ENCODE assay signal across 13 mouse cellular contexts in genomic region chr13:45849145-45850023, GRCm38 (mm10).
A peak's percentile ranks its signal among the peaks of the same experiment; 100 is the strongest.
DNase-seq lines count a peak whose midpoint lies in the region; ATAC-seq lines count a peak whose summit lies in the region.
"Had no signal": no experiment of that assay in that cellular context is flagged by ENCODE, and none has a peak within 500 bp of the region (broad histone marks: within the 10 kb centered on the region; RNA-seq: fewer than 3 reads in every experiment).

No protein-coding gene starts in this region.

- DNase-seq in spleen, postnatal 10 days (ENCODE audit: low spot score in 2 of 2) = peak; percentile 21 to 48
- DNase-seq in spleen, postnatal 14 days (ENCODE audit: low spot score in 2 of 2) = no peak
- DNase-seq in cerebellum, adult 18-20 months = no peak
- DNase-seq in urinary bladder, postnatal 10 days (ENCODE audit: low spot score) = no peak
- no peak for DNase-seq in urinary bladder, postnatal 4 days (ENCODE audit: low spot score in 2 of 2)
- DNase-seq: cerebellum, postnatal 14 days; kidney, adult 18-20 months; kidney, postnatal 4 days had no signal

- peaks cover 61% of the 10 kb centered on the region for H3K4me1 ChIP-seq in liver, embryonic 15.5 days (replicated peaks)
- H3K4me1 ChIP-seq: limb, embryonic 13.5 days; midbrain, embryonic 15.5 days had no signal

- H3K9me3 ChIP-seq in liver, embryonic 15.5 days (replicated peaks) = no peaks in the 10 kb centered on the region
- H3K9me3 ChIP-seq: limb, embryonic 13.5 days; midbrain, embryonic 15.5 days; neural tube, embryonic 13.5 days had no signal

- peak overlapping the region; percentile 81 for H3K27ac ChIP-seq in liver, embryonic 15.5 days (replicated peaks)
- H3K27ac ChIP-seq: limb, embryonic 13.5 days; midbrain, embryonic 15.5 days; neural tube, embryonic 13.5 days had no signal

- no peak overlapping the region for H3K9ac ChIP-seq in liver, embryonic 15.5 days
- H3K9ac ChIP-seq: limb, embryonic 13.5 days; midbrain, embryonic 15.5 days; neural tube, embryonic 13.5 days had no signal

- no peak overlapping the region for H3K4me3 ChIP-seq in liver, embryonic 15.5 days (replicated peaks)
- H3K4me3 ChIP-seq: limb, embryonic 13.5 days; midbrain, embryonic 15.5 days; neural tube, embryonic 13.5 days had no signal

- 17% methylated on average over 7 of the region's 7 CpGs for WGBS in liver, embryonic 15.5 days (ENCODE audit: insufficient replicate concordance)

- H3K4me2 ChIP-seq in liver, embryonic 15.5 days = peak overlapping the region; percentile 54
- H3K4me2 ChIP-seq: limb, embryonic 13.5 days; midbrain, embryonic 15.5 days; neural tube, embryonic 13.5 days had no signal

- peak; percentile 57 for ATAC-seq in common myeloid progenitor, adult 5-6 weeks (replicated peaks; ENCODE audit: low read depth, poor library complexity, severe bottlenecking)
- peak; percentile 94 for ATAC-seq in liver, embryonic 15.5 days (ENCODE audit: insufficient read depth)
- ATAC-seq: midbrain, embryonic 15.5 days had no signal

- no peaks in the 10 kb centered on the region for H3K36me3 ChIP-seq in liver, embryonic 15.5 days (replicated peaks)
- H3K36me3 ChIP-seq: limb, embryonic 13.5 days; midbrain, embryonic 15.5 days; neural tube, embryonic 13.5 days had no signal

- H3K27me3 ChIP-seq in liver, embryonic 15.5 days = no peaks in the 10 kb centered on the region
- H3K27me3 ChIP-seq: limb, embryonic 13.5 days; midbrain, embryonic 15.5 days; neural tube, embryonic 13.5 days had no signal

Comparison
In these comparisons a context has a peak if more than half of its experiments do, and no peak if none do; other contexts are left out.
1. DNase-seq: peak in spleen, postnatal 10 days (2 of 2); none in spleen, postnatal 14 days (0 of 2), cerebellum, adult 18-20 months (0 of 2), urinary bladder, postnatal 10 days (single experiment) and urinary bladder, postnatal 4 days (0 of 2).